Mouse (Mus musculus) C2C12 (cell line): ENCODE results near the gene Pex1. TPM values are rescaled to one million over a fixed set of nuclear protein-coding genes. Genes with fewer than 3 reads are reported as not detected.

Experiments used
- H3K27me3 ChIP-seq: one replicate; pipeline ENCODE4 v1.6.1; 2011; ENCODE audit not compliant: control insufficient read depth, insufficient read depth, insufficient read length
- H3K36me3 ChIP-seq: one replicate; pipeline ENCODE4 v1.6.1; 2011; ENCODE audit not compliant: control insufficient read depth, insufficient read depth
- H3K4me3 ChIP-seq: one replicate; pipeline ENCODE4 v1.5.1; 2011; ENCODE audit warnings: mild to moderate bottlenecking, control low read depth; ENCODE audit not compliant: poor library complexity, insufficient read depth, severe bottlenecking
- H3K79me2 ChIP-seq: one replicate; pipeline ENCODE4 v1.6.1; 2011; ENCODE audit not compliant: control insufficient read depth, insufficient read depth
- H3K79me3 ChIP-seq: one replicate; pipeline ENCODE4 v1.6.1; 2011; ENCODE audit warnings: low read depth, control low read depth
- H3ac ChIP-seq: one replicate; pipeline ENCODE3; 2011; ENCODE audit warnings: low read depth; ENCODE audit not compliant: control insufficient read depth, insufficient read length
- CEBPB ChIP-seq: IDR thresholded peaks from one replicate; pipeline ENCODE4 v1.6.1; 2011; ENCODE audit warnings: low read depth, mild to moderate bottlenecking, control low read depth, moderate library complexity
- CTCF ChIP-seq: IDR thresholded peaks from one replicate; pipeline ENCODE4 v1.5.1; 2011; ENCODE audit not compliant: control insufficient read depth, insufficient read depth, insufficient read length
- FOSL1 ChIP-seq: IDR thresholded peaks from one replicate; pipeline ENCODE4 v1.8.0; 2011; ENCODE audit warnings: mild to moderate bottlenecking, low read length; ENCODE audit not compliant: poor library complexity, insufficient read depth, severe bottlenecking
- MAX ChIP-seq: IDR thresholded peaks from one replicate; pipeline ENCODE4 v1.6.1; 2011; ENCODE audit warnings: mild to moderate bottlenecking, control low read depth
- MYOD1 ChIP-seq: IDR thresholded peaks from one replicate; pipeline ENCODE4 v1.6.1; 2011; ENCODE audit warnings: low read depth; ENCODE audit not compliant: control insufficient read depth, insufficient read length
- MYOG ChIP-seq: IDR thresholded peaks from one replicate; pipeline ENCODE4 v1.6.1; 2011; ENCODE audit not compliant: control insufficient read depth, insufficient read length; ENCODE audit errors: extremely low read depth
- USF1 ChIP-seq: IDR thresholded peaks from one replicate; pipeline ENCODE4 v1.6.1; 2011; ENCODE audit warnings: low read depth, mild to moderate bottlenecking, control low read depth, moderate library complexity
- microRNA-seq: library from miRNA; unstranded; fragments of <30 nt; microRNA quantifications from one replicate; pipeline ENCODE4, GENCODE M21; 2019; ENCODE audit warnings: borderline microRNAs expressed
- polyA plus RNA-seq: library from polyadenylated mRNA; unstranded; fragments of >200 nt; fragmentation: generic; extraction: Trizol; gene quantifications from one replicate; pipeline ENCODE4 v1.2.1, GENCODE M21; 2012; ENCODE audit warnings: missing spikeins

Gene Pex1
- polyA plus RNA-seq, 1 experiment = 3.3 TPM

- Histone ChIP-seq H3K36me3 (no peaks in the 10 kb centered on the region), H3K4me3 (no peak overlapping the region), H3ac (no peak overlapping the region), H3K79me3 (no peaks in the 10 kb centered on the region), H3K79me2 (no peaks in the 10 kb centered on the region), H3K27me3 (no peaks in the 10 kb centered on the region)
- TF ChIP-seq MAX = no peak
- no peak for TF ChIP-seq MYOD1
- TF ChIP-seq USF1 = no peak
- no peak for TF ChIP-seq FOSL1
- TF ChIP-seq MYOG = no peak
- no peak for TF ChIP-seq CTCF
- no peak for TF ChIP-seq CEBPB
These were observed 70.7 kb downstream of the Pex1 start for GRCm38 (mm10) chr5:3666585-3666984.

GRCm38 (mm10) chr5:3669938-3670554, 74.2 kb downstream of the Pex1 start:
- no peaks in the 10 kb centered on the region for H3K79me2 ChIP-seq
- no peak overlapping the region for H3K4me3 ChIP-seq
- no peak for TF ChIP-seq MAX
- no peak for TF ChIP-seq FOSL1
- TF ChIP-seq MYOG = no peak
- TF ChIP-seq MYOD1 = no peak
- no peak for TF ChIP-seq CEBPB
- no peak for TF ChIP-seq CTCF
- TF ChIP-seq USF1 = no peak
- H3K79me3 ChIP-seq = no peaks in the 10 kb centered on the region
- H3ac ChIP-seq = no peak overlapping the region
- no peaks in the 10 kb centered on the region for H3K27me3 ChIP-seq
- H3K36me3 ChIP-seq = no peaks in the 10 kb centered on the region

Small RNA genes lying within 50 kb of the gene (microRNA-seq; reads per million reads assigned to microRNA genes)
- gene Gm26238 = not detected

Other genes starting within 250 kb of the Pex1 start
- gene Fam133b, start 52.2 kb upstream of the Pex1 start, polyA plus RNA-seq = 13.3 TPM
- gene 1700109H08Rik, start 24.5 kb upstream of the Pex1 start, polyA plus RNA-seq = 0.39 TPM
- 2.9 TPM for gene Rbm48, start 519 bp downstream of the Pex1 start, polyA plus RNA-seq
- not detected for gene Tmbim7, start 55.1 kb downstream of the Pex1 start, polyA plus RNA-seq
- gene Gatad1, start 61.1 kb downstream of the Pex1 start, polyA plus RNA-seq = 125 TPM
- 9.5 TPM for gene Ankib1, start 206.9 kb downstream of the Pex1 start, polyA plus RNA-seq
- gene Krit1, start 207.1 kb downstream of the Pex1 start, polyA plus RNA-seq = 4.7 TPM
- gene Lrrd1, start 249.1 kb downstream of the Pex1 start, polyA plus RNA-seq = 0.04 TPM